Mouse (Mus musculus) hindbrain, embryonic 10.5 days (tissue): ENCODE data around the gene Ppp1r10. TPM values are rescaled to one million over a fixed set of nuclear protein-coding genes. Genes with fewer than 3 reads are reported as not detected.

ENCODE experiments used
- microRNA counts: library from miRNA; unstranded; fragments of <30 nt; microRNA quantifications from one replicate; lab custom pipeline; 2017
- polyA plus RNA-seq: library from polyadenylated mRNA; unstranded; fragments of >200 nt; fragmentation: Nextera tagmentation; extraction: Ambion mirVana; gene quantifications from 2 replicates; pipeline ENCODE4 v1.2.1, GENCODE M21; 2016

Gene Ppp1r10
- polyA plus RNA-seq, 1 experiment from 2014 or later, result 64.5 TPM

MicroRNA genes within 50 kb of the gene (microRNA counts, 519-probe panel; counts per million panel counts)
- microRNA mmu-miR-1894-3p (lab: Ali Mortazavi, UCI) (1,255 counts per million, percentile 77 among the panel's probes with 10 or more counts), microRNA mmu-miR-1894-5p (lab: Ali Mortazavi, UCI) (1,255 counts per million, percentile 77 among the panel's probes with 10 or more counts), microRNA mmu-miR-877 (lab: Ali Mortazavi, UCI) (1,255 counts per million, percentile 77 among the panel's probes with 10 or more counts)

Other genes with a start within 250 kb of the Ppp1r10 start
- 16.7 and 17.4 TPM in 2 replicates for gene Vars2, start 248.8 kb upstream of the Ppp1r10 start, polyA plus RNA-seq
- gene Gtf2h4, start 242.7 kb upstream of the Ppp1r10 start, polyA plus RNA-seq, result 45.7 and 56.5 TPM in 2 replicates
- 134 and 184 TPM in 2 replicates for gene Ddr1, start 211.8 kb upstream of the Ppp1r10 start, polyA plus RNA-seq
- 3.8 and 4.8 TPM in 2 replicates for gene Ier3, start 94.8 kb upstream of the Ppp1r10 start, polyA plus RNA-seq
- 58.4 and 63.7 TPM in 2 replicates for gene Flot1, start 93.2 kb upstream of the Ppp1r10 start, polyA plus RNA-seq
- 1,604 and 1,655 TPM in 2 replicates for gene Tubb5, start 78.1 kb upstream of the Ppp1r10 start, polyA plus RNA-seq
- gene Mdc1, start 74.9 kb upstream of the Ppp1r10 start, polyA plus RNA-seq, result 18.3 and 20.7 TPM in 2 replicates
- gene Nrm, start 55.1 kb upstream of the Ppp1r10 start, polyA plus RNA-seq, result 70.1 and 75.9 TPM in 2 replicates
- 29.6 and 32.2 TPM in 2 replicates for gene Ppp1r18, start 50.8 kb upstream of the Ppp1r10 start, polyA plus RNA-seq
- 53.0 and 58.9 TPM in 2 replicates for gene Dhx16, start 36.6 kb upstream of the Ppp1r10 start, polyA plus RNA-seq
- gene 2310061I04Rik, start 19.0 kb upstream of the Ppp1r10 start, polyA plus RNA-seq, result 27.7 and 29.7 TPM in 2 replicates
- 136 and 227 TPM in 2 replicates for gene Atat1, start 6.4 kb upstream of the Ppp1r10 start, polyA plus RNA-seq
- 75.7 and 88.1 TPM in 2 replicates for gene Mrps18b, start within 50 bp of the Ppp1r10 start, polyA plus RNA-seq
- gene Abcf1, start 53.3 kb downstream of the Ppp1r10 start, polyA plus RNA-seq, result 105 and 116 TPM in 2 replicates
- 50.5 and 55.2 TPM in 2 replicates for gene Gnl1, start 63.4 kb downstream of the Ppp1r10 start, polyA plus RNA-seq
- 46.1 and 52.0 TPM in 2 replicates for gene Prr3, start 63.8 kb downstream of the Ppp1r10 start, polyA plus RNA-seq
- gene H2-T24, start 104.1 kb downstream of the Ppp1r10 start, polyA plus RNA-seq, result 4.3 and 4.9 TPM in 2 replicates
- 4.0 and 4.2 TPM in 2 replicates for gene H2-T23, start 116.4 kb downstream of the Ppp1r10 start, polyA plus RNA-seq
- gene H2-T22, start 126.3 kb downstream of the Ppp1r10 start, polyA plus RNA-seq, result 7.4 and 8.9 TPM in 2 replicates
- not detected in 2 replicates for gene Gm6034, start 126.5 kb downstream of the Ppp1r10 start, polyA plus RNA-seq
- gene Gm11127, start 141.9 kb downstream of the Ppp1r10 start, polyA plus RNA-seq, result not detected in 2 replicates
- not detected in 2 replicates for gene Gm19684, start 205.2 kb downstream of the Ppp1r10 start, polyA plus RNA-seq
- gene Gm7030, start 213.0 kb downstream of the Ppp1r10 start, polyA plus RNA-seq, result not detected in 2 replicates